Mouse (Mus musculus) embryonic facial prominence, embryonic 14.5 days (tissue): ENCODE measurements around the gene F5. TPM values are rescaled to one million over a fixed set of nuclear protein-coding genes. Genes with fewer than 3 reads are reported as not detected.
A peak's percentile ranks its signal among the peaks of the same experiment; 100 is the strongest.

Source experiments
- ATAC-seq: fragments of 200-750 bp; cut with Nextera tagmentation; 2 replicates; pipeline ENCODE4 v1.8.0; 2017; ENCODE audit warnings: low read depth, moderate number of reproducible peaks, moderate TSS enrichment
- DNase-seq: peaks from one replicate; pipeline ENCODE4 v3.0.0-alpha.2; 2015; ENCODE audit warnings: low spot score
- H3K27ac ChIP-seq: fragments of 300-500 bp; sonication (generic); replicated peaks from 2 replicates; pipeline ENCODE4 v1.5.1; 2014; ENCODE audit warnings: low read depth, mild to moderate bottlenecking, low read length, moderate library complexity
- H3K27me3 ChIP-seq: fragments of 300-500 bp; sonication (generic); replicated peaks from 2 replicates; pipeline ENCODE4 v1.6.1; 2014; ENCODE audit warnings: low read length; ENCODE audit not compliant: control insufficient read depth, insufficient read depth
- H3K36me3 ChIP-seq: fragments of 300-500 bp; sonication (generic); 2 replicates; pipeline ENCODE4 v1.6.1; 2014; ENCODE audit warnings: low read length, mixed read lengths; ENCODE audit not compliant: control insufficient read depth, insufficient read depth
- H3K4me1 ChIP-seq: fragments of 300-500 bp; sonication (generic); 2 replicates; pipeline ENCODE4 v1.6.1; 2014; ENCODE audit warnings: antibody characterized with exemption, low read length; ENCODE audit not compliant: control insufficient read depth, insufficient read depth
- H3K4me2 ChIP-seq: fragments of 300-500 bp; sonication (generic); 2 replicates; pipeline ENCODE4 v1.6.1; 2014; ENCODE audit warnings: low read depth, mild to moderate bottlenecking, low read length, moderate library complexity, mixed read lengths
- H3K4me3 ChIP-seq: fragments of 300-500 bp; sonication (generic); 2 replicates; pipeline ENCODE4 v1.5.1; 2014; ENCODE audit warnings: low read depth, mild to moderate bottlenecking, low read length
- H3K9ac ChIP-seq: fragments of 300-500 bp; sonication (generic); 2 replicates; pipeline ENCODE4 v1.6.1; 2014; ENCODE audit warnings: low read depth, mild to moderate bottlenecking, low read length, moderate library complexity, mixed read lengths
- H3K9me3 ChIP-seq: fragments of 300-500 bp; sonication (generic); 2 replicates; pipeline ENCODE4 v1.6.1; 2016; ENCODE audit warnings: low read length; ENCODE audit not compliant: control insufficient read depth
- WGBS: fragments of 180-500 bp; shearing (Covaris S2); extraction: QIAGEN DNeasy Blood & Tissue Kit; methylation state at CpG from one replicate; pipeline ENCODE4 v1.1.7; 2014; 5-methylcytosine and 5-hydroxymethylcytosine counted together
- polyA plus RNA-seq: library from polyadenylated mRNA; unstranded; fragments of >200 nt; fragmentation: Nextera tagmentation; extraction: Ambion mirVana; gene quantifications from 2 replicates; pipeline ENCODE4 v1.2.1, GENCODE M21; 2014

F5 gene
- polyA plus RNA-seq, 1 experiment from 2014 or later: 0.21 TPM

DNA sequence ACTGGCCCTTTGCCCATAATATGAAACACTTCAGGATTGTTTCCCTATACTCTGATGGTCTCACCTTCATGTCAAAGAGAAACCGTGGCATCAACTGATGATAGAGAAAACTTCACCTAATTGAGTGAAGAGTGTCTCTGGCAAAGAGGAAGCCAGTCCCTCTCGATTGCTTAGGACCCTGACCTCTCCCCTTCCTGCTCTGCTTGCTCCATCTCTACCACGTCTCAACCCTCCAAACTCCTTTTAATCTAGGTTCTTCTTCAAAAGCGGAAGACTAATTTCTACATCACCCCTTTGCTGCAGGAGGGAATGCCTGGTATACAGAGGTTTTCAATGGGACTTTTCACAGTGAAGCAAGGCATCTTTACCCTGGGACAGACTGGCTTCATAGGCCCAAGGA lies 21.5 kb downstream of the F5 start:
- 80% methylated on average over 4 of the region's 4 CpGs for WGBS
- Histone ChIP-seq H3K4me2 (no peak overlapping the region), H3K27ac (no peak overlapping the region), H3K9ac (no peak overlapping the region), H3K27me3 (no peaks in the 10 kb centered on the region), H3K4me3 (no peak overlapping the region), H3K9me3 (no peaks in the 10 kb centered on the region), H3K36me3 (no peaks in the 10 kb centered on the region), H3K4me1 (no peaks in the 10 kb centered on the region)
- DNase-seq: no peak
- no peak for ATAC-seq

DNA sequence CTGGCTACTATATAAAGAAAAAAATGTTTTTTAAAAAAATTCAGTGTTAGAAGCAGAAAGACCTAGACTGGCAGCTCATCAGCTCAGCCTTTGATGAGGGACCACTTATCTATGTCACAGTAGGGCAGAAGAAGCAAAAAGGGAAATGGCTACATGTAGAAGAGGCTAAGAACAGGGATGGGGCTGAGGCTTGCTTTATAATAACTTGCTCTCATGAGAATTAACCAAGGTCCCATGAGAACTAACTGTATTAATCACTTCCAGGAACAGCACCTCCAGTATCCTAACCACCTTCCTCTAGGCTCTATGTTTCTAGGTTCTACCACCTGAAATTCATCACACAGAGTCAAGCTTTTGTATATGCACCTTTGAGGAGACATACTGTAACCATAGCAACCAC lies 25.2 kb downstream of the F5 start:
- no peak overlapping the region for H3K4me3 ChIP-seq
- no peaks in the 10 kb centered on the region for H3K36me3 ChIP-seq
- H3K9me3 ChIP-seq: no peaks in the 10 kb centered on the region
- ATAC-seq (no peak), DNase-seq (no peak)
- no peak overlapping the region for H3K4me2 ChIP-seq
- no peaks in the 10 kb centered on the region for H3K4me1 ChIP-seq
- H3K9ac ChIP-seq: no peak overlapping the region
- no peak overlapping the region for H3K27ac ChIP-seq
- no peaks in the 10 kb centered on the region for H3K27me3 ChIP-seq

DNA sequence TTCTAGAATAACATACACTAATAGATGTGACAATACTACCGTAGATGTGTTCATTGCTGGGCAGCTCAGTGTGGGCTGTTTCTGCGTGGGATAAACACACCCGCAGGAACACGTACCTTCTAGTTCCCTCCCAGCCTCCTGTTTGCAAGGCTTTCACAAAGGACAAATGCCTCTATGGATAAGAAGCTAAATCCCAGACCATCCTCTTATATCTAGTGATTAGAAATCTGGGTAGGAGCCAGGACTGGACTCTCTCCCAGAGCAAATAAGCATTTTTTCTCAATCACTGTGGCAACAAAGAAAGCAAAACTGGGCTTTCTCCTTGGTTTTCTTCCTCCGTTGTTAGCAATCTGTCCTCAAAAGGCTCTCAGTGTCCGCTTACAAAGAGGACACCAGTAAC lies 26.8 kb downstream of the F5 start:
- 79% methylated on average over 6 of the region's 6 CpGs for WGBS
- Histone ChIP-seq H3K9me3 (no peaks in the 10 kb centered on the region), H3K9ac (no peak overlapping the region), H3K36me3 (no peaks in the 10 kb centered on the region), H3K4me3 (no peak overlapping the region), H3K4me2 (no peak overlapping the region), H3K27me3 (no peaks in the 10 kb centered on the region), H3K4me1 (no peaks in the 10 kb centered on the region), H3K27ac (no peak overlapping the region)
- DNase-seq: no peak
- ATAC-seq: no peak

DNA sequence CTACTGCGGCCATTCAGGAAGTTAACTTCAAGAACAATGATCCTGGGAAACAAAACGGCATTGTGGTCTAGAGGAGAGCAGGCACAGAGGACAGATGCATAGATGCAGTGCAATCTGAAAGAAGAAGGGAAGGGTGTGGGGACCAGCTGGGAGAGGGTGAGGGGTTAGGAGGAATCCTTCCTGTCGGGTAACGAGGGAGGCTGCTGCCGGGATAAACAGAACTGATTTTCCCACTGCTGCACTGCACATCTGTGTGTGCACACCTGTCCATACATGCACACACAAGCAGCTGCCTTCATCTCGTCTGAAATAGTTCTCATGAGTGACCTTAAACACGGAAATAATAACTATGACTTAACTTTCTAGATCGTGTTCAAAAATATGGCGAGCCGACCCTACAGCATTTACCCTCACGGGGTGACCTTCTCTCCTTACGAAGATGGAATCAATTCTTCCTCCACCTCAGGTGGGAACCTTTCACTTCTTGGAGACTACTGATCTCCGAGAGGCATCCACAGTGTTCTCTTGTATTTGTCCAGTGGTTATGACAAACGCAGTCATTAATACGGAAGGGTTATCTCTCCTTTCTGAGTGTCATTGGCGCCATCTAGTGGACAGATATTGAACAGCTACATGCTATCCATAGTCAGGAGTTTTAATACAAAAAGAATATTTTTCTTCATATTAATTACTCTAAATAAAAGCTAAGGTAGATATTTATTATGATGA lies 32.7 kb downstream of the F5 start:
- WGBS: 35% methylated on average over 16 of the region's 16 CpGs
- Histone ChIP-seq H3K4me2 (peak overlapping the region; percentile 50), H3K9ac (peak overlapping the region; percentile 45), H3K4me3 (peak overlapping the region; percentile 26), H3K36me3 (no peaks in the 10 kb centered on the region), H3K4me1 (peaks cover 5% of the 10 kb centered on the region; the same call in 1 of the 2 replicates), H3K9me3 (no peaks in the 10 kb centered on the region), H3K27me3 (no peaks in the 10 kb centered on the region), H3K27ac (no peak overlapping the region)
- peak; percentile 44; the same call in 1 of the 2 replicates for ATAC-seq
- peak; percentile 80 for DNase-seq

DNA sequence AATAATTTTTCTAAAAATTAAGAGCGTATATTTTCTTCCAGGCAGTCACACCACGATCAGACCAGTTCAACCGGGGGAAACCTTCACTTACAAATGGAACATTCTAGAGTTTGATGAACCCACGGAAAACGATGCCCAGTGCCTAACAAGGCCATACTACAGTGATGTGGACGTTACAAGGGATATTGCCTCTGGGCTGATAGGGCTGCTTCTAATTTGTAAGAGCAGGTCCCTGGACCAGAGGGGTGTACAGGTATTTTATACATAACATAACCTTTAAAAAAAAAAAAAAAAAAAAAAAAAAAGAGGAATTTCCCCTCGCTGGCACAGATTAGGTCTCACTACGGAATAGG lies 33.2 kb downstream of the F5 start:
- 44% methylated on average over 8 of the region's 8 CpGs for WGBS
- Histone ChIP-seq H3K4me3 (no peak overlapping the region), H3K27ac (no peak overlapping the region), H3K4me2 (no peak overlapping the region), H3K27me3 (no peaks in the 10 kb centered on the region), H3K36me3 (no peaks in the 10 kb centered on the region), H3K9me3 (no peaks in the 10 kb centered on the region), H3K4me1 (peaks cover 5% of the 10 kb centered on the region; the same call in 1 of the 2 replicates), H3K9ac (no peak overlapping the region)
- no peak for ATAC-seq
- DNase-seq: no peak

DNA sequence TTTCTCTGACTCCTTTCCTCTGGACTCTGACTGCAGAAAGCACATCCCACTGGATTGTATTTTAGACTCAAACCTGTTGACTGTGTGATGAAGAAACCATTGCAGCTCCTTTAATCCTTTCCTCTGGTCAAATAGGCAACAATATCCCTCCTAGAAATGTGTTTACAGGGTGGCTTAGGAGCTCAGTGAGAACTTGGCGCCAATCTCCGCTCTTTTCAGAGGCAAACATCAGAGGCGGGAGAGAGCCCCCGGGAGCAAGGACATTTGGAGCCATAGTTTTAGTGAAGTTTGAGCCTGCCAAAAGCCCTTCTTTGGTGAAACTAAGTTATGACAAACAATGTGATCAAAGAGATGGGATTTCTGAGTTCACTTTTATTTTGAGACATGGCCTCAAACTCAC lies 33.7 kb downstream of the F5 start:
- Histone ChIP-seq H3K36me3 (no peaks in the 10 kb centered on the region), H3K4me3 (no peak overlapping the region), H3K27ac (no peak overlapping the region), H3K27me3 (no peaks in the 10 kb centered on the region), H3K9me3 (no peaks in the 10 kb centered on the region), H3K4me2 (no peak overlapping the region), H3K4me1 (peaks cover 5% of the 10 kb centered on the region; the same call in 1 of the 2 replicates), H3K9ac (no peak overlapping the region)
- DNase-seq (no peak), ATAC-seq (no peak)
- WGBS: 67% methylated on average over 4 of the region's 4 CpGs

DNA sequence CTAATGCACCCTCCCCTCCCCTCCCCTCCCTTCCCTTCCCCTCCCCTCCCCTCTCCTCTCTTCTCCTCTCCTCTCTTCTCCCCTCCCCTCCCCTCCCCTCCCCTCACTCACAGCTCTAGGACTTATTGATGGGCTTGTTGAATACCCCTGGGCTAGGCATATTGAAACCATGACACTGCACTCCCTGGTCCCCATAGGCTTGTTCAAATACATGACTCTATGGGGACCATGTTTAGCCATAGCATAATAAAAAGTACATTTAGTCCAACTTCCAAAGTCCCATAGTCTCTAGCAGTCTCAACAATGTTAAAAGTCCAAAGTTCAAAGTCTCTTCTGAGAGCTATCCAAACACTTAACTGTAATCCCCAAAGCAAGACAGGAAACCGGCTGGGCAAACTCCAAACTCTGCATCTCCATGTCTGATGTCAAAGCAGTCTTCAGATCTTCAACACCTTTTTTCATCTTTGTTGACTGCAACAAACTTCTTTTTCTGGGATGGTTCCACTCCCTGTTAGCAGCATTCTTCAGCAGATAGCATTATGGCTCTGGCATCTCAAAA lies 35.4 kb downstream of the F5 start:
- WGBS: 77% methylated on average over 1 of the region's 1 CpGs
- no peaks in the 10 kb centered on the region for H3K36me3 ChIP-seq
- ATAC-seq: no peak
- no peak for DNase-seq
- no peak overlapping the region for H3K9ac ChIP-seq
- H3K4me3 ChIP-seq: no peak overlapping the region
- H3K27ac ChIP-seq: no peak overlapping the region
- H3K9me3 ChIP-seq: no peaks in the 10 kb centered on the region
- no peak overlapping the region for H3K4me2 ChIP-seq
- H3K27me3 ChIP-seq: no peaks in the 10 kb centered on the region
- H3K4me1 ChIP-seq: peaks cover 5% of the 10 kb centered on the region; the same call in 1 of the 2 replicates

DNA sequence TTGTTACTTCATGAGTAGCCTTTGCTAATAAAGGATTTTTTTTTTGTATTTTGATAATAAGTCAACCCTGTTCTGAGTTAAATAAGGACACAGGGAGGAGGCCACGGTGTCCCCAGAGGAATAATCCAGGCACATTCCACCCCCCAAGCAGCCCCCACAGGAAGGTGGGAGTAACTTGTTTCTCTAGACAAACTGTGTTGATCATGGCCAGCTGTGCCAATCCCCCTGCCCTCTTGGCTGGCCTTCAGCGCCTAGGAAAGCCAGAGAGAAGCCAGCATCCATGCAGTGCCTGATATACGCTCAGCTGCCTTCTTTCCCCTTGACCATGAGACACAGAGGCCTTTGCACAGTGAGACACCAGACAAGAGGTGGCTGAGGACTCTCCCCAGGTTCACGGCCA lies 47.9 kb downstream of the F5 start:
- no peak overlapping the region for H3K9ac ChIP-seq
- H3K27ac ChIP-seq: no peak overlapping the region
- DNase-seq: no peak
- no peak overlapping the region for H3K4me2 ChIP-seq
- no peaks in the 10 kb centered on the region for H3K27me3 ChIP-seq
- H3K4me3 ChIP-seq: no peak overlapping the region
- no peaks in the 10 kb centered on the region for H3K9me3 ChIP-seq
- WGBS: 86% methylated on average over 4 of the region's 4 CpGs
- H3K36me3 ChIP-seq: no peaks in the 10 kb centered on the region
- H3K4me1 ChIP-seq: no peaks in the 10 kb centered on the region
- ATAC-seq: no peak

DNA sequence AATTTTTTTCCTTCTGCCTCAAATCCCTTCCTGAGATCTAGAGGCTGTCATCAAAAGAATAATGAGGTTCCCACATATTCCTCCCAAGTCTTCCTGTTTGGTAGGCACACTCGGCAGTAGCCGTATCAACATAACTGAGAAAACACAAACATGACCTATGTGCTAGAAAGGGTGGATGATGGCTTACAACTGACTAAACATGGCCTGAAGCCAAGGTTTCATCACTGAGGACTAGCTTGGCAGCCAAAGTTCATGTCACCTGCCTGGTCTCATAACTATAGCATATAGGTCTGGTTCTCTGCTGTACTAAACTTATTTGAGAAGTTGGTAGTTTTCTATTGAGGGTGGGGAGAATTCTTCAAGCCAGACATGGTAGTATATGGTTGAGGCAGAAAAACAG lies 56.8 kb downstream of the F5 start:
- no peak for ATAC-seq
- no peak overlapping the region for H3K9ac ChIP-seq
- H3K9me3 ChIP-seq: no peaks in the 10 kb centered on the region
- no peak overlapping the region for H3K4me3 ChIP-seq
- H3K27ac ChIP-seq: no peak overlapping the region
- H3K36me3 ChIP-seq: no peaks in the 10 kb centered on the region
- no peaks in the 10 kb centered on the region for H3K27me3 ChIP-seq
- no peak overlapping the region for H3K4me2 ChIP-seq
- DNase-seq: no peak
- no peaks in the 10 kb centered on the region for H3K4me1 ChIP-seq
- WGBS: 67% methylated on average over 2 of the region's 2 CpGs
